Mouse (Mus musculus): ENCODE measurements around the gene Rab15. TPM values are rescaled to one million over a fixed set of nuclear protein-coding genes. Genes with fewer than 3 reads are reported as not detected.

Rab15 gene
- polyA plus RNA-seq, 1 experiment = 0.89 TPM

GRCm38 (mm10) chr12:76857087-76857486 lies 34.4 kb upstream of the Rab15 start:
- Histone ChIP-seq H3K4me3 (ENCODE audit: extremely low read depth, insufficient read depth, insufficient read length) (no peak overlapping the region), H3K4me1 (ENCODE audit: control insufficient read depth, insufficient read depth, insufficient read length) (peaks cover 4% of the 10 kb centered on the region; the same call in 1 of the 2 replicates), H3K27me3 (ENCODE audit: control insufficient read depth, insufficient read depth, low read length) (no peaks in the 10 kb centered on the region), H3K36me3 (ENCODE audit: control insufficient read depth, insufficient read depth, low read length) (no peaks in the 10 kb centered on the region), H3K27ac (ENCODE audit: insufficient read depth, low read length) (no peak overlapping the region)
- TF ChIP-seq POLR2A (IDR thresholded peaks at IDR 0.05; ENCODE audit: low read depth, low read length) (no peak), CTCF (IDR thresholded peaks at IDR 0.05; ENCODE audit: extremely low read depth, insufficient read depth, insufficient read length, insufficient replicate concordance) (no peak)
- DNase-seq (ENCODE audit: low read depth in 1 of 2, low spot score in 2 of 2) = no peak
- WGBS = 93% methylated on average over 10 of the region's 10 CpGs

DNA sequence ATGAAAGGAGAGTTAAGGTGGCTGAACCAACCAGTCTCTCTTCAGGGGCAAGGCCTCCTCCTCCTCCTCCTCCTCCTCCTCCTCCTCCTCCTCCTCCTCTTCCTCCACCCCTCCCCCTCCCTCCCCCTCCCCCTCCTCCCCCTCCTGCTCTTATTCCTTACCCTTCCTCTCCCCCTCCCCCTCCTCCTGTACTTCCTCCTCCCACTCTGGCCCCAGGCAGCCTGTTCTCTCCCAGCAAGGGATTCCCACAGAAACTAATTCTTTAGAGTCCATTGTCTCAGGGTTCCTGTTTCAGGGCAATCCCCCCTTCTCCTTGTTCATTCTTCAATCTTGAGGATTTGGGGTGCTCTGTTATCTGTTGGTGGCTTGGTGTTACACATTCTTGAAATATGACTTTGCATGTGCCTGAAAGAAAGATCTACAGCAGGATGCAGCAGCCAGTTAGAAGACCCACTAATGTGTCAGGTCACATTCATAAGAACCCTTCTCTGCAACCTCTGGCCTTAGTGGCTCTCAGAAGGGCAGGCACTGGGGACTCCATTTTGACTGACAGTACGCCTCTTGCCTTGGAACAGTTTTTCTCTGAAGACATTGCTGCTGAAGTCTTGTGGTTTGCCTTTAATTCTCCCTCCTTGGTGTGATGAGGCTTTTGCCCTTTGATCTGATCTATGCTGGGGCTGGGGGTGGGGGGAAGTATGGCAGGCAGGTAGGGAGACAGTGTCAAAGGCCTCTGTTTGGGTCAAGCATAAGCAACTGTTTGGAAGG lies 30.9 kb upstream of the Rab15 start:
- Histone ChIP-seq H3K27ac (ENCODE audit: insufficient read depth, low read length) (peak overlapping the region; percentile 49), H3K27me3 (ENCODE audit: control insufficient read depth, insufficient read depth, low read length) (no peaks in the 10 kb centered on the region), H3K36me3 (ENCODE audit: control insufficient read depth, insufficient read depth, low read length) (no peaks in the 10 kb centered on the region), H3K4me1 (ENCODE audit: control insufficient read depth, insufficient read depth, insufficient read length) (peaks cover 2% of the 10 kb centered on the region; the same call in 1 of the 2 replicates), H3K4me3 (ENCODE audit: extremely low read depth, insufficient read depth, insufficient read length) (no peak overlapping the region)
- 81% methylated on average over 1 of the region's 1 CpGs for WGBS
- TF ChIP-seq POLR2A (IDR thresholded peaks at IDR 0.05; ENCODE audit: low read depth, low read length) (no peak), CTCF (IDR thresholded peaks at IDR 0.05; ENCODE audit: extremely low read depth, insufficient read depth, insufficient read length, insufficient replicate concordance) (no peak)
- no peak for DNase-seq (ENCODE audit: low read depth in 1 of 2, low spot score in 2 of 2)

- 0 out of 2 replicates have a peak overlapping the region, but pooled peaks have one; percentile 16 for H3K27ac ChIP-seq (ENCODE audit: insufficient read depth, low read length)
- peaks cover 2% of the 10 kb centered on the region; the same call in 1 of the 2 replicates for H3K4me1 ChIP-seq (ENCODE audit: control insufficient read depth, insufficient read depth, insufficient read length)
- H3K4me3 ChIP-seq (ENCODE audit: extremely low read depth, insufficient read depth, insufficient read length) = no peak overlapping the region
- no peak for DNase-seq (ENCODE audit: low read depth in 1 of 2, low spot score in 2 of 2)
- no peaks in the 10 kb centered on the region for H3K36me3 ChIP-seq (ENCODE audit: control insufficient read depth, insufficient read depth, low read length)
- 87% methylated on average over 2 of the region's 2 CpGs for WGBS
- no peaks in the 10 kb centered on the region for H3K27me3 ChIP-seq (ENCODE audit: control insufficient read depth, insufficient read depth, low read length)
- no peak for TF ChIP-seq CTCF (IDR thresholded peaks at IDR 0.05; ENCODE audit: extremely low read depth, insufficient read depth, insufficient read length, insufficient replicate concordance)
- TF ChIP-seq POLR2A (IDR thresholded peaks at IDR 0.05; ENCODE audit: low read depth, low read length) = no peak
Observed at GRCm38 (mm10) chr12:76852419-76852818, 29.7 kb upstream of the Rab15 start.

DNA sequence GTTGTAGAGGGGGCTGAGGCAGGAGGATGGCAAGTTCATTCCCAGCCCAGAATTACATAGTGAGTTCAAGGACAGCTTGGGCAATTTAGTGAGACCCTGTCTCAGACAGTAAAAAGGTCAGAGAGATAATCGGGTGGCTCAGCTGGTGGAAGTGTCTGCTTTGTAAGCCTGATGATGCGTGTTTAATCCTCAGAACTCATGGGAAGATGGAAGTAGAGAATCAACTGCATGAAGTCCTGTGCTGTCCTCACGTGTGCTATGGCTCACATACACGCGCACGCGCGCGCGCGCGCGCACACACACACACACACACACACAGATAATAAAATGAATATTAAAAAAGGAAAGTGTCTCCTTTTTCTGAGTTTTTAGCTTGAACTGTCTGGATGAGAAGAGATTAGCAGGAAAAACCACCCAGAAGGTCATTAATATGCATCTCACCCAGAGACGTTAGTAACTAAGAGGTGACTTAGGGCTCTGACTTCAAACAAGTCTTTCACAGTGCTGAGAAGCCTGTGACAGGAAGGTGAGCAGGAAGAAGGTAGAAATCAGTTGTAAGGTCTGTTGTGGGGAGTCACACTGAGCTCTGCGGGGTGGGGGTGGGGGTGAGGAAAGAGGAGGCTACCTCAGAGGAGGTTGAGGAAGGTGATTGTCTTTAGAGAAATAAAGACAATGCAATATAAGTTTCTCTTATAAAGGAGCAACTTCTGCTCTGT lies 21.8 kb upstream of the Rab15 start:
- peak overlapping the region; percentile 13; the same call in 1 of the 2 replicates for H3K27ac ChIP-seq (ENCODE audit: insufficient read depth, low read length)
- peak in 1 of 2 experiments; percentile 15 for DNase-seq (ENCODE audit: low read depth in 1 of 2, low spot score in 2 of 2)
- no peak for TF ChIP-seq CTCF (IDR thresholded peaks at IDR 0.05; ENCODE audit: extremely low read depth, insufficient read depth, insufficient read length, insufficient replicate concordance)
- TF ChIP-seq POLR2A (IDR thresholded peaks at IDR 0.05; ENCODE audit: low read depth, low read length) = no peak
- 92% methylated on average over 15 of the region's 15 CpGs for WGBS
- H3K36me3 ChIP-seq (ENCODE audit: control insufficient read depth, insufficient read depth, low read length) = no peaks in the 10 kb centered on the region; the same call in 1 of the 2 replicates
- H3K4me1 ChIP-seq (ENCODE audit: control insufficient read depth, insufficient read depth, insufficient read length) = peaks cover 5% of the 10 kb centered on the region; the same call in 1 of the 2 replicates
- no peak overlapping the region for H3K4me3 ChIP-seq (ENCODE audit: extremely low read depth, insufficient read depth, insufficient read length)
- no peaks in the 10 kb centered on the region for H3K27me3 ChIP-seq (ENCODE audit: control insufficient read depth, insufficient read depth, low read length)

DNA sequence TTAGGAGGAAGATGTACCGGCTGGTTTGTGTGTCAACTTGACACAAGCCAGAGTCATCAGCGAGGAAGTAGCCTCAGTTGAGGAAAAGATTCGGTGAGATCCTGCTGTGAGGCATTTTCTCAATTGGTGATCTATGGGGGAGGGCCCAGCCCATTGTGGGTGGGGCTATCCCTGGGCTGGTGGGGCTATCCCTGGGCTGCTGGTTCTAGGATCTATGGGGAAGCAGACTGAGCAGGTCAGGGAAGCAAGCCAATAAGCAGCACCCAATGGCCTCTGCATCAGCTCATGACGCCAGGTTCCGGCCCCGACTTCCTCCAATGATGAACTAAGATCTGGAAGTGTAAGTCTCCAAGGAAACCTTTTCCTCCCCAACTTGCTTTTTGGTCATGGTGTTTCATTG lies 17.4 kb upstream of the Rab15 start:
- Histone ChIP-seq H3K27ac (ENCODE audit: insufficient read depth, low read length) (no peak overlapping the region), H3K4me1 (ENCODE audit: control insufficient read depth, insufficient read depth, insufficient read length) (peaks cover 4% of the 10 kb centered on the region), H3K36me3 (ENCODE audit: control insufficient read depth, insufficient read depth, low read length) (no peaks in the 10 kb centered on the region; the same call in 1 of the 2 replicates), H3K27me3 (ENCODE audit: control insufficient read depth, insufficient read depth, low read length) (no peaks in the 10 kb centered on the region), H3K4me3 (ENCODE audit: extremely low read depth, insufficient read depth, insufficient read length) (no peak overlapping the region)
- no peak for TF ChIP-seq POLR2A (IDR thresholded peaks at IDR 0.05; ENCODE audit: low read depth, low read length)
- TF ChIP-seq CTCF (IDR thresholded peaks at IDR 0.05; ENCODE audit: extremely low read depth, insufficient read depth, insufficient read length, insufficient replicate concordance) = no peak
- WGBS = 92% methylated on average over 6 of the region's 6 CpGs
- no peak for DNase-seq (ENCODE audit: low read depth in 1 of 2, low spot score in 2 of 2)

DNA sequence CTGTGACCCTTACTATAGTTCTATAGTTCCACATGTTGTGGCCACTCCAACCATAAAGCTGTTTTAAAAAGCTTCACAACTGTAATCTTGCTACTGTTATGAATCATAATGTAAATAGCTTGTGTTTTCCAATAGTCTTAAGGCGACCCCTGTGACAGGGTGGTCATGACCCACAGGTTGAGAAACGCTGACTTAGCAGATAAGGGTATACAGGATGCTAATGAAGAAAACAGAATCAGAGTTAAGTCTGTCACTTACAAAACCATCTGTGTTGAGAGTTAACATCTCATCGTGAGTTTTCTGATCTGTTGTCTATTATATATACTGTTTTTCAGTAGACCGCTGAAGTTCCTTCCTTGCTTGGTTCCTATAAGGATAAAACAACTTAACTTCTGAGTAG lies 16.6 kb upstream of the Rab15 start:
- Histone ChIP-seq H3K27ac (ENCODE audit: insufficient read depth, low read length) (no peak overlapping the region), H3K27me3 (ENCODE audit: control insufficient read depth, insufficient read depth, low read length) (no peaks in the 10 kb centered on the region), H3K36me3 (ENCODE audit: control insufficient read depth, insufficient read depth, low read length) (no peaks in the 10 kb centered on the region; the same call in 1 of the 2 replicates), H3K4me3 (ENCODE audit: extremely low read depth, insufficient read depth, insufficient read length) (no peak overlapping the region), H3K4me1 (ENCODE audit: control insufficient read depth, insufficient read depth, insufficient read length) (peaks cover 2% of the 10 kb centered on the region)
- 88% methylated on average over 4 of the region's 4 CpGs for WGBS
- TF ChIP-seq POLR2A (IDR thresholded peaks at IDR 0.05; ENCODE audit: low read depth, low read length) = no peak
- no peak for TF ChIP-seq CTCF (IDR thresholded peaks at IDR 0.05; ENCODE audit: extremely low read depth, insufficient read depth, insufficient read length, insufficient replicate concordance)
- DNase-seq (ENCODE audit: low read depth in 1 of 2, low spot score in 2 of 2) = no peak
